Mouse (Mus musculus) CH12.LX (cell line): ENCODE measurements at regions not wholly inside any gene's neighbourhood (a gene's known extent, or its start where the extent isn't known, plus 50 kb on each side); places are given as distances from the start of the nearest gene placed in this dataset.

Experiments used
- DNase-seq: peaks from one replicate; pipeline ENCODE4 v3.0.0-alpha.2; 2013; ENCODE audit errors: extremely low read depth
- H3K27ac ChIP-seq: 2 replicates; pipeline ENCODE4 v1.5.1; 2012; ENCODE audit warnings: low read depth, mild to moderate bottlenecking, control low read depth, moderate library complexity; ENCODE audit not compliant: insufficient read depth
- H3K27me3 ChIP-seq: replicated peaks from 2 replicates; pipeline ENCODE3; 2012; ENCODE audit warnings: inconsistent platforms
- H3K36me3 ChIP-seq, 2 experiments: replicated peaks in 1 of 2; 2 replicates each; pipeline versions ENCODE3 to v1.6.1; 2012; ENCODE audit warnings: inconsistent platforms in 1 of 2, low read length in 1 of 2, mild to moderate bottlenecking in 1 of 2, mixed read lengths in 1 of 2, moderate library complexity in 1 of 2; ENCODE audit not compliant: control insufficient read depth in 1 of 2, insufficient read depth in 1 of 2
- H3K4me1 ChIP-seq, 2 experiments: 2 replicates each; pipeline ENCODE4 v1.6.1; 2012; ENCODE audit warnings: inconsistent platforms in 1 of 2, moderate library complexity in 1 of 2; ENCODE audit not compliant: insufficient read depth in 2 of 2, control insufficient read depth in 1 of 2
- H3K4me2 ChIP-seq: 2 replicates; pipeline ENCODE4 v1.6.1; 2012; ENCODE audit warnings: low read depth, mild to moderate bottlenecking, control low read depth; ENCODE audit not compliant: poor library complexity, insufficient read depth, severe bottlenecking
- H3K4me3 ChIP-seq, 3 experiments: fragments of 150-350 bp in 1 of 3; sonication (generic) in 1 of 3; replicated peaks in 1 of 3; 2 replicates each; pipeline versions ENCODE3 to v1.5.1; 2011 to 2012; ENCODE audit warnings: low read depth in 2 of 3, low read length in 2 of 3, mild to moderate bottlenecking in 2 of 3, moderate library complexity in 2 of 3, control low read depth in 1 of 3, improper control_type of control experiment in 1 of 3, inconsistent platforms in 1 of 3, mixed read lengths in 1 of 3; ENCODE audit not compliant: poor library complexity in 1 of 3
- H3K79me2 ChIP-seq: replicated peaks from 2 replicates; pipeline ENCODE4 v1.6.1; 2012; ENCODE audit warnings: mild to moderate bottlenecking, moderate library complexity; ENCODE audit not compliant: control insufficient read depth, poor library complexity, insufficient read depth, severe bottlenecking; ENCODE audit errors: extremely low read depth
- H3K9ac ChIP-seq: 2 replicates; pipeline ENCODE4 v1.6.1; 2012; ENCODE audit warnings: low read depth, mild to moderate bottlenecking, control low read depth, moderate library complexity; ENCODE audit not compliant: insufficient read depth
- H3K9me3 ChIP-seq: replicated peaks from 2 replicates; pipeline ENCODE3; 2012; ENCODE audit warnings: low read length, inconsistent platforms, mixed read lengths
- CHD1 ChIP-seq: IDR thresholded peaks from 2 replicates; pipeline ENCODE4 v1.6.1; 2012; ENCODE audit warnings: low read depth, low read length, improper control_type of control experiment, inconsistent platforms
- CHD2 ChIP-seq: IDR thresholded peaks from 2 replicates; pipeline ENCODE4 v1.6.1; 2011; ENCODE audit warnings: low read length, improper control_type of control experiment
- CTCF ChIP-seq, 2 experiments: IDR thresholded peaks in 1 of 2; conservative IDR thresholded peaks in 1 of 2; 2 replicates each; pipeline ENCODE4 v1.5.1; 2011 to 2012; ENCODE audit warnings: low read depth in 2 of 2, low read length in 2 of 2, improper control_type of control experiment in 1 of 2, inconsistent platforms in 1 of 2, mild to moderate bottlenecking in 1 of 2, moderate library complexity in 1 of 2
- E2F4 ChIP-seq: IDR thresholded peaks from 2 replicates; pipeline ENCODE4 v1.6.1; 2011; ENCODE audit warnings: low read depth, low read length, improper control_type of control experiment; ENCODE audit not compliant: insufficient replicate concordance
- ELF1 ChIP-seq: IDR thresholded peaks from 2 replicates; pipeline ENCODE4 v1.6.1; 2014; ENCODE audit warnings: low read depth, mild to moderate bottlenecking, inconsistent platforms, low read length, improper control_type of control experiment
- EP300 ChIP-seq: IDR thresholded peaks from 2 replicates; pipeline ENCODE4 v1.6.1; 2011; ENCODE audit warnings: low read length, improper control_type of control experiment
- GABPA ChIP-seq: IDR thresholded peaks from 2 replicates; pipeline ENCODE4 v1.6.1; 2012; ENCODE audit warnings: low read depth, low read length, improper control_type of control experiment, inconsistent platforms; ENCODE audit not compliant: insufficient replicate concordance
- IRF4 ChIP-seq: IDR thresholded peaks from 2 replicates; pipeline ENCODE4 v1.6.1; 2014; ENCODE audit warnings: low read depth, mild to moderate bottlenecking, inconsistent platforms, low read length, improper control_type of control experiment
- JUN ChIP-seq: IDR thresholded peaks from 2 replicates; pipeline ENCODE4 v1.6.1; 2011; ENCODE audit warnings: low read depth, mild to moderate bottlenecking, low read length, improper control_type of control experiment, moderate library complexity; ENCODE audit not compliant: insufficient read depth
- KAT2A ChIP-seq: IDR thresholded peaks from 2 replicates; pipeline ENCODE4 v1.6.1; 2012; ENCODE audit warnings: low read length, improper control_type of control experiment, inconsistent platforms; ENCODE audit not compliant: insufficient replicate concordance
- MAFK ChIP-seq: IDR thresholded peaks from 2 replicates; pipeline ENCODE4 v1.6.1; 2011; ENCODE audit warnings: low read length, improper control_type of control experiment; ENCODE audit not compliant: insufficient replicate concordance
- MAX ChIP-seq: IDR thresholded peaks from 2 replicates; pipeline ENCODE4 v1.6.1; 2011; ENCODE audit warnings: low read length, improper control_type of control experiment
- MEF2A ChIP-seq: IDR thresholded peaks from 2 replicates; pipeline ENCODE4 v1.6.1; 2014; ENCODE audit warnings: low read depth, mild to moderate bottlenecking, inconsistent platforms, low read length, improper control_type of control experiment, borderline replicate concordance
- MYC ChIP-seq: IDR thresholded peaks from 2 replicates; pipeline ENCODE4 v1.6.1; 2011; ENCODE audit warnings: low read depth, mild to moderate bottlenecking, improper control_type of control experiment, low read length
- NELFE ChIP-seq: IDR thresholded peaks from 2 replicates; pipeline ENCODE4 v1.6.1; 2011; ENCODE audit warnings: low read depth, low read length, improper control_type of control experiment
- NRF1 ChIP-seq: IDR thresholded peaks from 2 replicates; pipeline ENCODE4 v1.6.1; 2014; ENCODE audit warnings: low read depth, mild to moderate bottlenecking, inconsistent platforms, low read length, improper control_type of control experiment, moderate library complexity
- PAX5 ChIP-seq: IDR thresholded peaks from 2 replicates; pipeline ENCODE4 v1.6.1; 2012; ENCODE audit warnings: low read length, inconsistent platforms, mixed read lengths
- POLR2A ChIP-seq: IDR thresholded peaks from 2 replicates; pipeline ENCODE4 v1.6.1; 2011; ENCODE audit warnings: low read depth, mild to moderate bottlenecking, improper control_type of control experiment, low read length
- POLR2AphosphoS2 ChIP-seq: IDR thresholded peaks from 2 replicates; pipeline ENCODE4 v1.6.1; 2011; ENCODE audit warnings: low read depth, low read length, improper control_type of control experiment
- SIN3A ChIP-seq: IDR thresholded peaks from 2 replicates; pipeline ENCODE4 v1.6.1; 2012; ENCODE audit warnings: low read length, improper control_type of control experiment, inconsistent platforms
- TBP ChIP-seq: conservative IDR thresholded peaks from 2 replicates; pipeline ENCODE4 v1.6.1; 2011; ENCODE audit warnings: low read depth, low read length, improper control_type of control experiment
- TCF12 ChIP-seq: IDR thresholded peaks from 2 replicates; pipeline ENCODE4 v1.6.1; 2014; ENCODE audit warnings: low read depth, mild to moderate bottlenecking, inconsistent platforms, low read length, improper control_type of control experiment
- UBTF ChIP-seq: IDR thresholded peaks from 2 replicates; pipeline ENCODE4 v1.6.1; 2012; ENCODE audit warnings: low read depth, mild to moderate bottlenecking, inconsistent platforms, low read length, improper control_type of control experiment, moderate library complexity
- USF2 ChIP-seq: conservative IDR thresholded peaks from 2 replicates; pipeline ENCODE4 v1.6.1; 2011; ENCODE audit warnings: low read depth, low read length, improper control_type of control experiment
- ZKSCAN1 ChIP-seq: IDR thresholded peaks from 2 replicates; pipeline ENCODE4 v1.6.1; 2012; ENCODE audit warnings: low read depth, inconsistent platforms, low read length, improper control_type of control experiment, borderline replicate concordance
- ZNF384 ChIP-seq: IDR thresholded peaks from 2 replicates; pipeline ENCODE4 v1.6.1; 2012; ENCODE audit warnings: low read depth, low read length, improper control_type of control experiment, inconsistent platforms
- dilution Hi-C: fragments of 300-500 bp; cut with MboI; formaldehyde crosslinking; loops from 2 replicates; pipeline ENCODE4 v1.14.3; 2020; ENCODE audit warnings: low sequenced_read_pairs; ENCODE audit not compliant: extremely low pct_unique_long_range_greater_than_20kb, extremely low pct_ligation_motif_present
- in situ Hi-C: fragments of 300-500 bp; cut with MboI; formaldehyde crosslinking; loops from 3 replicates; pipeline ENCODE4 v1.14.3; 2019; ENCODE audit warnings: low sequenced_read_pairs, low pct_ligation_motif_present, low pct_unique_long_range_greater_than_20kb, mixed read lengths

- DNase-seq, result no peak
- no peak overlapping the region for H3K27ac ChIP-seq
- H3K4me3 ChIP-seq, result no peak overlapping the region
- TF ChIP-seq KAT2A (no peak), JUN (no peak), EP300 (no peak), NELFE (no peak), POLR2A (no peak), E2F4 (no peak), TBP (no peak), UBTF (no peak), CHD1 (no peak), ZKSCAN1 (no peak), PAX5 (no peak), SIN3A (no peak), ZNF384 (no peak), MAFK (no peak), MYC (no peak), POLR2AphosphoS2 (no peak), NRF1 (no peak), IRF4 (no peak), CTCF (conservative IDR thresholded peaks at IDR 0.05 in 1 of 2, IDR thresholded peaks at IDR 0.05 in 1 of 2; ENCODE audit: low read depth in 2 of 2, low read length in 2 of 2) (no peak), ELF1 (no peak)
- no peaks in the 10 kb centered on the region for H3K27me3 ChIP-seq
- H3K4me2 ChIP-seq, result no peak overlapping the region
- in situ Hi-C loops (no loop called here), dilution Hi-C loops (no loop called here)
- no peaks in the 10 kb centered on the region for H3K79me2 ChIP-seq
- peaks cover 7% of the 10 kb centered on the region for H3K9me3 ChIP-seq
- H3K9ac ChIP-seq, result no peak overlapping the region
- H3K4me1 ChIP-seq, result no peaks in the 10 kb centered on the region
- H3K36me3 ChIP-seq, result no peaks in the 10 kb centered on the region
Measured at GRCm38 (mm10) chr4:80002738-80003635, 830.9 kb upstream of the Tyrp1 start.

DNA sequence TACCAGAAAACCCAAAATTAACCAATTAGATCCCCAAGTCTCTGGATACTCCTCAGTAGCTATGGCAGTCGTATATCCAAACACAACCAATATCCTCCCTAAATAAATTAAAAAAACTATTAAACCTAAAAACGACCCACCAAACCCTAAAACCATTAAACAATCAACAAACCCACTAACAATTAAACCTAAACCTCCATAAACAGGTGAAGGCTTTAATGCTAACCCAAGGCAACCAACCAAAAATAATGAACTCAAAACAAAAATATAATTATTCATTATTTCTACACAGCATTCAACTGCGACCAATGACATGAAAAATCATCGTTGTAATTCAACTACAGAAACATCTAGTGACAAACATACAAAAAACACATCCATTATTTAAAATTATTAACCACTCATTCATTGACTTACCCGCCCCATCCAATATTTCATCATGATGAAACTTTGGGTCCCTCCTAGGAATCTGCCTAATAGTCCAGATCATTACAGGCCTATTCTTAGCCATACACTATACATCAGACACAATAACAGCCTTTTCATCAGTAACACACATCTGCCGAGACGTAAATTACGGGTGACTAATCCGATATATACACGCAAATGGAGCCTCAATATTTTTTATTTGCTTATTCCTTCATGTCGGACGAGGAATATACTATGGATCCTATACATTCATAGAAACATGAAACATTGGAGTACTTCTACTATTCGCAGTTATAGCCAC lies 830.1 kb upstream of the Tyrp1 start:
- no peak overlapping the region for H3K9ac ChIP-seq
- TF ChIP-seq MAX (no peak), KAT2A (no peak), JUN (no peak), CHD2 (no peak), E2F4 (no peak), USF2 (no peak), TCF12 (no peak), MEF2A (no peak), GABPA (no peak)
- TF ChIP-seq, all 38 proteins: peak for 0
- H3K4me1 ChIP-seq, result no peaks in the 10 kb centered on the region
- no peaks in the 10 kb centered on the region for H3K36me3 ChIP-seq
- no peak overlapping the region for H3K27ac ChIP-seq
- H3K79me2 ChIP-seq, result no peaks in the 10 kb centered on the region
- dilution Hi-C loops, result no loop called here
- H3K4me2 ChIP-seq, result no peak overlapping the region
- no peak for DNase-seq
- H3K27me3 ChIP-seq, result no peaks in the 10 kb centered on the region
- in situ Hi-C loops, result no loop called here
- H3K9me3 ChIP-seq, result peaks cover 7% of the 10 kb centered on the region
- no peak overlapping the region for H3K4me3 ChIP-seq
